Mouse (Mus musculus): ENCODE data around the gene Rapgef6.

Rapgef6 gene

GRCm38 (mm10) chr11:54522529-54523430 is at the start of gene Rapgef6:
Rapgef6 (plus strand) TSS chr11:54522847.
- DNase-seq (ENCODE audit: low read depth, low spot score): peak; percentile 97

GRCm38 (mm10) chr11:54478414-54478813 is 44.2 kb upstream of the Rapgef6 start:
- DNase-seq (ENCODE audit: low read depth, low spot score): peak; percentile 53

GRCm38 (mm10) chr11:54486041-54486440 is 36.6 kb upstream of the Rapgef6 start:
- no peak for DNase-seq (ENCODE audit: low read depth, low spot score)

- no peak for DNase-seq (ENCODE audit: low read depth, low spot score)
These were observed 30.6 kb upstream of the Rapgef6 start for GRCm38 (mm10) chr11:54491946-54492558.

GRCm38 (mm10) chr11:54492559-54492958 is 30.1 kb upstream of the Rapgef6 start:
- DNase-seq (ENCODE audit: low read depth, low spot score): no peak

GRCm38 (mm10) chr11:54499838-54500237 is 22.8 kb upstream of the Rapgef6 start:
- no peak for DNase-seq (ENCODE audit: low read depth, low spot score)

GRCm38 (mm10) chr11:54502546-54503245 is 20.0 kb upstream of the Rapgef6 start:
- no peak for DNase-seq (ENCODE audit: low read depth, low spot score)

- no peak for DNase-seq (ENCODE audit: low read depth, low spot score)
These were observed 9.1 kb upstream of the Rapgef6 start for GRCm38 (mm10) chr11:54513584-54513983.

GRCm38 (mm10) chr11:54521927-54522528 is 619 bp upstream of the Rapgef6 start:
- peak; percentile 13 for DNase-seq (ENCODE audit: low read depth, low spot score)

GRCm38 (mm10) chr11:54523431-54524001 is 869 bp downstream of the Rapgef6 start:
- DNase-seq (ENCODE audit: low read depth, low spot score): no peak

- no peak for DNase-seq (ENCODE audit: low read depth, low spot score)
These were observed 5.4 kb downstream of the Rapgef6 start for GRCm38 (mm10) chr11:54528002-54528401.

GRCm38 (mm10) chr11:54530391-54530790 is 7.7 kb downstream of the Rapgef6 start:
- no peak for DNase-seq (ENCODE audit: low read depth, low spot score)

- DNase-seq (ENCODE audit: low read depth, low spot score): peak; percentile 28
These were observed 8.3 kb downstream of the Rapgef6 start for GRCm38 (mm10) chr11:54530916-54531315.

- no peak for DNase-seq (ENCODE audit: low read depth, low spot score)
These were observed 11.2 kb downstream of the Rapgef6 start for GRCm38 (mm10) chr11:54533834-54534233.

- DNase-seq (ENCODE audit: low read depth, low spot score): peak; percentile 73
These were observed 12.2 kb downstream of the Rapgef6 start for GRCm38 (mm10) chr11:54534871-54535270.

- DNase-seq (ENCODE audit: low read depth, low spot score): no peak
These were observed 16.4 kb downstream of the Rapgef6 start for GRCm38 (mm10) chr11:54539031-54539430.

GRCm38 (mm10) chr11:54539486-54539885 is 16.8 kb downstream of the Rapgef6 start:
- no peak for DNase-seq (ENCODE audit: low read depth, low spot score)

GRCm38 (mm10) chr11:54540328-54540727 is 17.7 kb downstream of the Rapgef6 start:
- DNase-seq (ENCODE audit: low read depth, low spot score): no peak

GRCm38 (mm10) chr11:54542414-54542813 is 19.8 kb downstream of the Rapgef6 start:
- no peak for DNase-seq (ENCODE audit: low read depth, low spot score)

- DNase-seq (ENCODE audit: low read depth, low spot score): no peak
These were observed 32.3 kb downstream of the Rapgef6 start for GRCm38 (mm10) chr11:54554970-54555369.

- peak; percentile 27 for DNase-seq (ENCODE audit: low read depth, low spot score)
These were observed 40.1 kb downstream of the Rapgef6 start for GRCm38 (mm10) chr11:54562761-54563160.
